Mouse (Mus musculus): ENCODE results near the gene Aldh3b1. TPM values are rescaled to one million over a fixed set of nuclear protein-coding genes. Genes with fewer than 3 reads are reported as not detected.

The Aldh3b1 gene
- total RNA-seq, 2 experiments from 2014 or later = 1.5 to 1.6 TPM

- intact Hi-C loops (cut with DNase I) = loop anchor here (5.0 kb wide), 1 partner anchor 147 kb away; the partner anchor contains the start of gene Kmt5b
Measured at GRCm38 (mm10) chr19:3914535-3914934, 15.1 kb downstream of the Aldh3b1 start.

GRCm38 (mm10) chr19:3913692-3914091 is 15.9 kb downstream of the Aldh3b1 start:
- intact Hi-C loops (cut with DNase I) = loop anchor here (5.0 kb wide), 1 partner anchor 146 kb away; the partner anchor contains the start of gene Kmt5b
- DNase-seq = no peak

More at GRCm38 (mm10) chr19:3914535-3914934, 15.1 kb downstream of the Aldh3b1 start:
- no peak for DNase-seq

- DNase-seq = peak; percentile 87 to 94
- intact Hi-C loops (cut with DNase I) = loop anchor here (5.0 kb wide), 1 partner anchor 145 kb away; the partner anchor contains the start of gene Kmt5b
Measured at GRCm38 (mm10) chr19:3912337-3913204, 17.0 kb downstream of the Aldh3b1 start, which contains the start of gene Ndufs8. Gene Ndufs8 (minus strand): TSS chr19:3912774.

GRCm38 (mm10) chr19:3910206-3910605 is 19.4 kb downstream of the Aldh3b1 start:
- intact Hi-C loops (cut with DNase I) = loop anchor here (5.0 kb wide), 1 partner anchor 143 kb away; the partner anchor contains the start of gene Kmt5b
- no peak for DNase-seq

- intact Hi-C loops (cut with DNase I) = loop anchor here (2.0 to 5.0 kb wide), 2 partner anchors 27 to 56 kb away; partner anchors contain the start of genes Chka and Unc93b1
- no peak for DNase-seq
Measured at GRCm38 (mm10) chr19:3907876-3908660, 21.5 kb downstream of the Aldh3b1 start.

- peak; percentile 82 to 85 for DNase-seq
- intact Hi-C loops (cut with DNase I) = loop anchor here (2.0 to 5.0 kb wide), 2 partner anchors 28 to 55 kb away; partner anchors contain the start of genes Chka and Unc93b1
Measured at GRCm38 (mm10) chr19:3906795-3907786, 22.5 kb downstream of the Aldh3b1 start, which contains the start of gene Tcirg1. Gene Tcirg1 (minus strand): TSS chr19:3907133.

- intact Hi-C loops (cut with DNase I) = loop anchor here (2.0 to 5.0 kb wide), 2 partner anchors 28 to 54 kb away; partner anchors contain the start of genes Chka and Unc93b1
- DNase-seq = no peak
Measured at GRCm38 (mm10) chr19:3906326-3906725, 23.3 kb downstream of the Aldh3b1 start.

GRCm38 (mm10) chr19:3905261-3905969 is 24.2 kb downstream of the Aldh3b1 start:
- peak; percentile 58 to 66 for DNase-seq
- intact Hi-C loops (cut with DNase I) = loop anchor here (5.0 kb wide), 1 partner anchor 53 kb away; the partner anchor contains the start of gene Chka

GRCm38 (mm10) chr19:3904363-3904675 is 25.3 kb downstream of the Aldh3b1 start:
- no peak for DNase-seq
- intact Hi-C loops (cut with DNase I) = no loop called here

- DNase-seq = no peak
- intact Hi-C loops (cut with DNase I) = no loop called here
Measured at GRCm38 (mm10) chr19:3903648-3904362, 25.8 kb downstream of the Aldh3b1 start.

- no peak for DNase-seq
- intact Hi-C loops (cut with DNase I) = no loop called here
Measured at GRCm38 (mm10) chr19:3902966-3903365, 26.6 kb downstream of the Aldh3b1 start.

- intact Hi-C loops (cut with DNase I) = no loop called here
- no peak for DNase-seq
Measured at GRCm38 (mm10) chr19:3899618-3900017, 30.0 kb downstream of the Aldh3b1 start.

GRCm38 (mm10) chr19:3898952-3899351 is 30.7 kb downstream of the Aldh3b1 start:
- intact Hi-C loops (cut with DNase I) = no loop called here
- no peak for DNase-seq

- DNase-seq = no peak
- intact Hi-C loops (cut with DNase I) = no loop called here
Measured at GRCm38 (mm10) chr19:3897557-3897956, 32.1 kb downstream of the Aldh3b1 start.

GRCm38 (mm10) chr19:3896208-3896607 is 33.4 kb downstream of the Aldh3b1 start:
- intact Hi-C loops (cut with DNase I) = no loop called here
- DNase-seq = no peak

- intact Hi-C loops (cut with DNase I) = no loop called here
- no peak for DNase-seq
Measured at GRCm38 (mm10) chr19:3895171-3895631, 34.4 kb downstream of the Aldh3b1 start.

GRCm38 (mm10) chr19:3894294-3894693 is 35.3 kb downstream of the Aldh3b1 start:
- intact Hi-C loops (cut with DNase I) = no loop called here

GRCm38 (mm10) chr19:3893545-3894116 is 36.0 kb downstream of the Aldh3b1 start:
- no peak for DNase-seq
- intact Hi-C loops (cut with DNase I) = no loop called here

More at GRCm38 (mm10) chr19:3894294-3894693, 35.3 kb downstream of the Aldh3b1 start:
- DNase-seq = no peak

Data from heart, postnatal 36 days (tissue).